Mouse (Mus musculus): ENCODE data around the gene Sult5a1.

Gene Sult5a1

DNA sequence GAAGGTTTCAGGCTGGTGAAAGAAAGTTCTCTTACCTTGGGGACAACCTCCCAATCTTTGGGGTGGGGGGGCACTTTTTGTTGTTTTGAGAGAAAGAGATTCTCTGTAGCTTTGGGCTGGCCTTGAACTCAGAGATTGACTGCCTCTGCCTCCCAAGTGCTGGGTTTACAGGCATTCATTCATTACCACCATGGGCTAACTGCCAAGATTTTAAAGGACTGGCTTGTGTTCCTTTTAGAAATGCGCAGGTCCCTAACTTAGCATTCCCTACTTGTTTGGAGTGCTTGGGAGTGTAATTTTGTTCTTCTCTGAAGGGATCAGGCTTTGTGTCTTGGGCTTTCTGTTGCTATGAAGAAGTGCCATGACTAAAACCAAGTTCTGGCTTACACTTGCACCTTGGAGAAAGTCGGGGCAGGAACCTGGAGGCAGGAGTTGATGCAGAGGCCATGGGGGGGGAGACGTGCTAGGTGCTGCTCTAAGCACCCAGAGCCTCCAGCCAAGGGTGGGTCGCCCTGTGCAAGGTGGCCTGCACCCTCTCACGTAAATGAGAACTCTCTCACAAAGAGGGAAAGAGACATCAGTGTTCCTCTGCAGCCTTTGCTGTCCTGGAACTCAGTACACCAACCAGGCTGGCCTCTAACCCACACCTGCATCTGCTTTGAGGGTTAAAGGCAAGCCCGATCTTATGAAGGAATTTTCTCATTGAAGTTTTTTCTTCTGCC, 53.9 kb downstream of the Sult5a1 start:
- in situ Hi-C loops (cut with MboI; ENCODE audit: unreplicated experiment in 2 of 2): loop anchor here (5.0 to 10.0 kb wide), 3 partner anchors 37 to 199 kb away; no protein-coding TSS in a partner anchor

DNA sequence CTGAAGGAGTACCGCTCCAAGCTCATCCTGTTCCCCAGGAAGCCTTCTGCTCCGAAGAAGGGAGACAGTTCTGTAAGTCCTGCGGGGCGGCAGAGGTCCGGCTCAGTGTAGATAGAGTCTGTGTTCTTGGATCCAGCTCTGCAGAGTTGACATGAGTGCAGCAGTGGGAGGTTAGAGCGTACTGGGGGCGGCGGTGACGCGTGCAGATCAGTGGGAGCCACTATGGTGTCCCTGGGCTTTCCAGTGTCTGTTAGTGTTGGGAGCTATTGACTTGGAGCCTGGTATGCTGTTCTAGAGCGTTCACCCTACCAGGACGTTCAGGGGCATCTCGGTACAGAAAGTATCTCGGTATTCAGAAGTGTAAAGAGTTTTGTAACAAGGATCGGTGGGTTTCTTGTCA, 54.8 kb downstream of the Sult5a1 start:
- in situ Hi-C loops (cut with MboI; ENCODE audit: unreplicated experiment in 2 of 2): loop anchor here (5.0 to 10.0 kb wide), 3 partner anchors 36 to 198 kb away; no protein-coding TSS in a partner anchor

DNA sequence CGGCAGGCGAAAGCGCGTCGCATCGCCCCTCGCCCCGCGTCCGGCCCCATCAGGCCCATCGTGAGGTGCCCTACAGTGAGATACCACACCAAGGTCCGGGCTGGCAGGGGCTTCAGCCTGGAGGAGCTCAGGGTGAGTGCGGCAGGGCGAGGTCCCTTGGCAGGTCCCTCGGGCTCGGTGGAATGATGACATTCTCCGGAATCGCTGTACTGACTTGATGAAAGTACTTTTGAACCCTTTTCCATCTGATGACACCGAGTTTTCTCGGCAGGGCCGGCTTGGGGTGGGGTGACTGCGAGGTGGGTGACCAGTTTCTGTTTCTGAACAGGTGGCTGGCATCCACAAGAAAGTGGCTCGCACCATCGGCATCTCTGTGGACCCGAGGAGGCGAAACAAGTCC, 55.3 kb downstream of the Sult5a1 start:
- in situ Hi-C loops (cut with MboI; ENCODE audit: unreplicated experiment in 2 of 2): loop anchor here (5.0 to 10.0 kb wide), 3 partner anchors 36 to 198 kb away; no protein-coding TSS in a partner anchor

DNA sequence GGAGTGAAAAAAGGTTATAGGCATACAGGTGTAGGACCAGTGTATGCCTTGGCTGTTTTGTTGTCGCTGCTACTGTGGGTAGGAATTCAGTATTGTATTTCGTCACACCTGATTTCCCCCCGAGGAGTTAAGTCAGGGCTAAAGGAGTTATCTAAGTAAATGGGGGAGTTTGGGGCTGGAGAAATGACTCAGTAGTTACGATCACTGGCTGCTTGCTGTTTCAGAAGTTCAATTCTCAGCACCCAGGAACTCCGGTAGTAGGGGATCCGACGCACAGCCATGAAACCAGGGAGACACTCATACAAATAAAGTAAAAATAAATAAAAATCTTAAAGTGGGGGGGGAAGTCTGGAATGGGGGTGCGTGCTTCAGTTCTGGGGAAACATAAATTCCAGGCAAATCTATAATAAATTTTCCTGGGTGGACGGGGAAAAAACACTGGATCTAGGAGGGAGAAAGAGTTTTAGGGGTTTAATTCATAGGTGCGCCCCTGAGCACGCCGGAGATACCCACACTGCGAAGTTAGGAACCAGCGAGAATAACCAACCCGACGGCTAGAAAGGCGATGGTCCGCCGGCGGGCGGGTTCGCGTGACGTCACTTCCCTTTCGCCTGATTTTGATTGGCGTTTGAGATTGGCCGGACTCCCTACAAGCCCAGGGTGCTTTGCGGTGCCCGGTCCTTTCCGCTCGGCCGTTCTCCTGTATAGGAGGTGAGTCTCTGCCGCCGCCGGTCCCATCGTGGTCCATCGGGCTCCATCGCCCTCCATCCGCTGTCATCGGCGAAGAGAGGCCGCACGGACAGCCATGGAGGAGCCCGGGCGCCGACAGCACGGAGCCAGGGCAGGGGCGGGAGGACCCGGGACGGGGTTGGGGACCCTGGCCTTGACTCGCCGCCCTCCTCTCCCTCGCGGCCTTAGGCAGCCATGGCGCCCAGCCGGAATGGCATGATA, 56.1 kb downstream of the Sult5a1 start, which contains the start of gene Rpl13:
Gene Rpl13 (plus strand): TSS at position 616 of the 951 bp plus-strand sequence.
- in situ Hi-C loops (cut with MboI; ENCODE audit: unreplicated experiment in 2 of 2): loop anchor here (5.0 to 10.0 kb wide), 3 partner anchors 35 to 197 kb away; no protein-coding TSS in a partner anchor

DNA sequence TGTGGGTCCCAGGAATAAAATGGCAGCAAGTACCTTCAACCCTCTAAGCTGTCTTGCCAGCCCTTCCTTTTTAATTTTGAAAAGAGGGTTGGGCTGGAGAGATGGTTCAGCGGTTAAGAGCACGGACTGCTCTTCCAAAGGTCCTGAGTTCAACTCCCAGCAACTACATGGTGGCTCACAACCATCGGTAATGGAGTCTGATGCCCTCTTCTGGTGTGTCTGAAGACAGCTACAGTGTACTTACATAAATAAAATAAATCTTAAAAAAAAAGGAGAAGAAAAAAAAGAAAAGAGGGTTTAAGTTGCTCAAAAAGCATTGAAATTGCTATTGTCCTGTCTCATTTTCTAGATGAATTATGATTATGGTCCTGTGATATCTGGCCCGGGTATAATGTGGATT, 56.9 kb downstream of the Sult5a1 start:
- in situ Hi-C loops (cut with MboI; ENCODE audit: unreplicated experiment in 2 of 2): loop anchor here (5.0 to 10.0 kb wide), 3 partner anchors 34 to 196 kb away; no protein-coding TSS in a partner anchor

DNA sequence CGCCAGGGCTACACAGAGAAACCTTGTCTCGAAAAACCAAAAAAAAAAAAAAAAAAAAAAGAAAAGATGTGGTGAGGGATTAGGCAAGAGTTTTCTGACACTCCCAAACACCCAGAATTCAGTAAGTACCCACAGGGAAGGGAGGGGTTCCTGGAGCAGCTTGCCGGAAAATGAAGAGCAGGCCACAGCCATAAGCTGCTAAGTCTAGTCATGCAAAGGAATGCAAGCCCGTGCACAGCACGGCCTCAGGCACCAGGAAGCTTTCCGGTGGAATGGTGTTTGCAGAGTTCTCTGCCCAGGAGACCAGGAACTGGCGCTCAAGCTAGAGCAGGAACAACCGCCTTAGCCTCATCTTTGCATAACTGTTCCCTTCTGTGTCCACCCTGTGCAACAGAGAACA, 57.8 kb downstream of the Sult5a1 start:
- in situ Hi-C loops (cut with MboI; ENCODE audit: unreplicated experiment in 2 of 2): loop anchor here (5.0 to 10.0 kb wide), 3 partner anchors 33 to 195 kb away; no protein-coding TSS in a partner anchor

DNA sequence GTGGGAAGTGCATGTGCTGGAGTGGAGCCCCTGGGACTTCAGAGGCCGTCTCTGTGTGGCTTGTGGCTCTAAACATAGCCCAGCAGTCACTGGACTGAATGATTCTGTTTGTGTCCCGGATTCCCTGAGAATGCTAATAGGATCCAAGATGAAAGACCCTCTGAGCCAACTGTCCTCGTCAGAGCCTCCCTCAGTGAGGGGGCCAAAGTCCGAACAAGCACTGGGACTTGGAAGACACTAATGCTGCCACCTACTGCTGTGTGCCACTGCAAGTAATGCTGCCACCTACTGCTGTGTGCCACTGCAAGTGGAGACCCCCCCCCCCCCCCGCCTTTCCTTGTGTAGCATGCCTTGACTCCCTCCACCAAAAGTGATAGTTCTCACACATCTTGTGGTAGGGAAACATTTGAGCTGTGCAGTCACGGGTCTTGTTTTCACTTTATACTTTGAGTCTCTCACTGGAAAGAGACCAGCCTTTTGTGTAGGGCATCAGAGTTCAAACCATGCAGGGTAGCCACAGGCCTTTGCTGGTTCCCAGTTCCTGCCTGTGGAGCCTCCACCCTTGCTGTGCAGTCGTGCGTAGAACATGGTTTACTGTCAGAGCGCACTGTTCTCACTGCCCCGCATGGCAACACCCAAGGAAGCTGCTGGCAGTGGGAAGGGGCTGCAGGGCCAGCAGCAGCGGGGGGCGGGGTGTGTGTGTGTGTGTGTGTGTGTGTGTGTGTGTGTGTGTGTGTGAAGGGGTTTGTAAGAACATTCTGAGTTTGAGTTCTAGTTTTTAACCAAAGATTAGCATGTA, 60.1 kb downstream of the Sult5a1 start:
- in situ Hi-C loops (cut with MboI; ENCODE audit: unreplicated experiment in 2 of 2): no loop called here

DNA sequence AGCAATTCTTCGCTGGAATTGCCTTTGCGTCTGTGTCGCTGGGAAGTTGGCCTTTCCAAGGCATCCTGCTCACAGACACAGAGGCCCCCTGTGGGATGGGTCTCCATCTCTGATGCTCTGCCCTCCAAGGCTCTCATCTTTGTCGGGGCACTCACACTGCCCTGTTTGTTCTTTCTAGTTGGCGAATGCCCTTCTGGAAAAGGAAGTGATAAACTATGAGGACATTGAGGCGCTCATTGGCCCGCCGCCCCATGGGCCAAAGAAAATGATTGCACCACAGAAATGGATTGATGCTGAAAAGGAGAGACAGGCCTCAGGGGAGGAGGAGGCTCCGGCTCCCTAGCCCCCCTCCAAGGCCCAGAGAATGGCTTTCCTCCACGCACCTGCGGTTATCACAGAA, 60.9 kb downstream of the Sult5a1 start:
- in situ Hi-C loops (cut with MboI; ENCODE audit: unreplicated experiment in 2 of 2): no loop called here

Data from v-Abl transformed pro-B cells (cell line).